ENCODE assay signal across 10 mouse cellular contexts in genomic region chr3:146044977-146045376, GRCm38 (mm10). TPM values are rescaled to one million over a fixed set of nuclear protein-coding genes. Genes with fewer than 3 reads are reported as not detected.
DNase-seq lines count a peak whose midpoint lies in the region; ATAC-seq lines count a peak whose summit lies in the region.
"Had no signal": no experiment of that assay in that cellular context is flagged by ENCODE, and none has a peak within 500 bp of the region (broad histone marks: within the 10 kb centered on the region; RNA-seq: fewer than 3 reads in every experiment).

No protein-coding gene starts in this region.

- peak; percentile 35 for DNase-seq in hindbrain, embryonic 10.5 days (ENCODE audit: low spot score)
- DNase-seq in thymus, postnatal 0 days (ENCODE audit: low spot score) = peak; percentile 46
- no peak for DNase-seq in thymus, adult 18-20 months
- DNase-seq in yolk sac, embryonic 10.5 days (ENCODE audit: low spot score) = peak; percentile 28
- DNase-seq in cerebellum, adult 18-20 months = no peak
- DNase-seq in layer of hippocampus, adult 8-10 months (ENCODE audit: low spot score in 2 of 2) = no peak

- no peak overlapping the region for H3K9ac ChIP-seq in hindbrain, embryonic 16.5 days (ENCODE audit: low read depth, low read length)
- H3K9ac ChIP-seq in heart, embryonic 13.5 days = peak overlapping the region; percentile 48
- H3K9ac ChIP-seq: forebrain, embryonic 15.5 days had no signal

- H3K4me1 ChIP-seq in hindbrain, embryonic 10.5 days (replicated peaks) = peaks cover 20% of the 10 kb centered on the region
- H3K4me1 ChIP-seq in hindbrain, embryonic 16.5 days (ENCODE audit: control insufficient read depth, insufficient read depth, low read depth, low read length) = no peaks in the 10 kb centered on the region
- H3K4me1 ChIP-seq in heart, embryonic 13.5 days = peaks cover 34% of the 10 kb centered on the region
- H3K4me1 ChIP-seq: forebrain, embryonic 15.5 days had no signal

- 45% methylated on average over 11 of the region's 11 CpGs for WGBS in hindbrain, embryonic 10.5 days
- WGBS in hindbrain, embryonic 16.5 days = 41% methylated on average over 11 of the region's 11 CpGs
- WGBS in heart, embryonic 13.5 days = 14% methylated on average over 11 of the region's 11 CpGs

- no peak overlapping the region; the same call in 1 of the 2 replicates for H3K27ac ChIP-seq in hindbrain, embryonic 10.5 days
- H3K27ac ChIP-seq in hindbrain, embryonic 16.5 days (ENCODE audit: low read depth, low read length) = no peak overlapping the region
- peak overlapping the region; percentile 60 for H3K27ac ChIP-seq in heart, embryonic 13.5 days (replicated peaks)
- H3K27ac ChIP-seq: forebrain, embryonic 15.5 days had no signal

- ATAC-seq in hindbrain, embryonic 16.5 days = no peak
- no peak; the same call in 1 of the 2 replicates for ATAC-seq in heart, embryonic 13.5 days (ENCODE audit: extremely low read depth, insufficient number of reproducible peaks, low FRiP score, low TSS enrichment)
- ATAC-seq: forebrain, embryonic 15.5 days had no signal

- H3K4me3 ChIP-seq in hindbrain, embryonic 10.5 days = no peak overlapping the region
- no peak overlapping the region for H3K4me3 ChIP-seq in hindbrain, embryonic 16.5 days (ENCODE audit: low read length)
- peak overlapping the region; percentile 23; the same call in 1 of the 2 replicates for H3K4me3 ChIP-seq in heart, embryonic 13.5 days
- H3K4me3 ChIP-seq: forebrain, embryonic 15.5 days had no signal

- no peaks in the 10 kb centered on the region for H3K36me3 ChIP-seq in hindbrain, embryonic 10.5 days
- H3K36me3 ChIP-seq in hindbrain, embryonic 16.5 days (ENCODE audit: control insufficient read depth, insufficient read depth, low read length) = no peaks in the 10 kb centered on the region
- H3K36me3 ChIP-seq in heart, embryonic 13.5 days = no peaks in the 10 kb centered on the region
- H3K36me3 ChIP-seq: forebrain, embryonic 15.5 days had no signal

- no peak overlapping the region for H3K4me2 ChIP-seq in hindbrain, embryonic 16.5 days (ENCODE audit: low read length)
- peak overlapping the region; percentile 55 for H3K4me2 ChIP-seq in heart, embryonic 13.5 days
- H3K4me2 ChIP-seq: forebrain, embryonic 15.5 days; midbrain, embryonic 11.5 days had no signal

- peaks cover 18% of the 10 kb centered on the region for H3K27me3 ChIP-seq in hindbrain, embryonic 10.5 days (ENCODE audit: insufficient read depth, poor library complexity, severe bottlenecking)
- H3K27me3 ChIP-seq in hindbrain, embryonic 16.5 days (replicated peaks; ENCODE audit: control insufficient read depth, insufficient read depth, low read length) = no peaks in the 10 kb centered on the region; the same call in 1 of the 2 replicates
- no peaks in the 10 kb centered on the region for H3K27me3 ChIP-seq in heart, embryonic 13.5 days (replicated peaks)
- H3K27me3 ChIP-seq: forebrain, embryonic 15.5 days had no signal

- H3K9me3 ChIP-seq in hindbrain, embryonic 10.5 days = no peaks in the 10 kb centered on the region
- H3K9me3 ChIP-seq in hindbrain, embryonic 16.5 days (ENCODE audit: control insufficient read depth, low read length) = no peaks in the 10 kb centered on the region
- H3K9me3 ChIP-seq in heart, embryonic 13.5 days = no peaks in the 10 kb centered on the region
- H3K9me3 ChIP-seq: forebrain, embryonic 15.5 days had no signal

RNA-seq across cellular contexts. Expression of gene Syde2, which starts 57.3 kb away (rescaled TPM):
- 0.92 and 1.3 TPM in 2 replicates for polyA plus RNA-seq in hindbrain, embryonic 10.5 days (2016; fragmentation: Nextera tagmentation; extraction: Ambion mirVana)
- 0.28 and 0.56 TPM in 2 replicates for polyA plus RNA-seq in hindbrain, embryonic 16.5 days (2015; fragmentation: Nextera tagmentation; extraction: Ambion mirVana)
- polyA plus RNA-seq in thymus, postnatal 0 days (2015; fragmentation: Nextera tagmentation; extraction: Ambion mirVana) = 0.54 and 0.61 TPM in 2 replicates
- 4.8 and 5.4 TPM in 2 replicates for polyA plus RNA-seq in heart, embryonic 13.5 days (2015; fragmentation: Nextera tagmentation; extraction: Ambion mirVana)
- 1 to 10 TPM; 3.0 to 4.3 (median 3.6) TPM for total RNA-seq in layer of hippocampus, adult 8-10 months (2022)

Comparison
In these comparisons a context has a peak if more than half of its experiments do, and no peak if none do; other contexts are left out.
1. DNase-seq: peak in hindbrain, embryonic 10.5 days (single experiment), thymus, postnatal 0 days (single experiment) and yolk sac, embryonic 10.5 days (single experiment); none in thymus, adult 18-20 months (0 of 2), cerebellum, adult 18-20 months (0 of 2) and layer of hippocampus, adult 8-10 months (0 of 2).